Mouse (Mus musculus): Measurements from ENCODE around the gene Gpr176. TPM values are rescaled to one million over a fixed set of nuclear protein-coding genes. Genes with fewer than 3 reads are reported as not detected.

Gene Gpr176
- polyA plus RNA-seq, 1 experiment from 2014 or later = 0.41 TPM

DNA sequence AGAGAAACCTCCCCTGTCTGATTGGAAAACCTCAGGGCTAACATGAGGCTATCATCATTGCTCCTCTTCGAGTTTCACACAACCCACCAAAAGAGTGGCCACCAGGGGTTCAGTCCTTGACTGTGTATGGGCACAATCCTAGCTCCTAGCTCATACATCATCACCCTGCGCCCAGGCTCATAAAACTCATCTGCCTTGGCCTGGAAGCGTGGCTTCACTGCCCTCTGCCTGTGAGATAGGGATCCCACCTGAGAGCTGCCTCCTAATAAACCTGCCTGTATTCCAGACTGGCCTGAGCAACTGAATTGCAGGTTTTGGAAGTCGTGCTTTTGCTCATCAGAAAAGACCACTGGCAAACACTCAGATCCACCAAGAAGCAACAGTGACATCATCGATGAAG is 10.2 kb upstream of the Gpr176 start:
- H3K27me3 ChIP-seq (ENCODE audit: control insufficient read depth, insufficient read depth, low read length) = no peaks in the 10 kb centered on the region
- 73% methylated on average over 5 of the region's 5 CpGs for WGBS
- no peak overlapping the region for H3K4me3 ChIP-seq (ENCODE audit: low read depth, low read length)
- no peak overlapping the region for H3K4me2 ChIP-seq (replicated peaks; ENCODE audit: low read depth, low read length)
- no peak for ATAC-seq (ENCODE audit: insufficient number of reproducible peaks, insufficient read depth, low FRiP score, low read depth)
- H3K4me1 ChIP-seq (ENCODE audit: control insufficient read depth, insufficient read depth, low read length) = no peaks in the 10 kb centered on the region
- no peaks in the 10 kb centered on the region for H3K36me3 ChIP-seq (ENCODE audit: control insufficient read depth, insufficient read depth, low read length)
- no peaks in the 10 kb centered on the region for H3K9me3 ChIP-seq (ENCODE audit: control insufficient read depth, low read depth, low read length)
- H3K27ac ChIP-seq (ENCODE audit: low read length) = no peak overlapping the region
- no peak overlapping the region for H3K9ac ChIP-seq (replicated peaks; ENCODE audit: low read depth, low read length)

GRCm38 (mm10) chr2:118379756-118380155 is 6.5 kb upstream of the Gpr176 start:
- 72% methylated on average over 1 of the region's 1 CpGs for WGBS
- H3K4me2 ChIP-seq (replicated peaks; ENCODE audit: low read depth, low read length) = no peak overlapping the region
- no peak for ATAC-seq (ENCODE audit: insufficient number of reproducible peaks, insufficient read depth, low FRiP score, low read depth)
- H3K27ac ChIP-seq (ENCODE audit: low read length) = no peak overlapping the region
- H3K4me3 ChIP-seq (ENCODE audit: low read depth, low read length) = no peak overlapping the region
- H3K4me1 ChIP-seq (ENCODE audit: control insufficient read depth, insufficient read depth, low read length) = no peaks in the 10 kb centered on the region
- no peaks in the 10 kb centered on the region for H3K9me3 ChIP-seq (ENCODE audit: control insufficient read depth, low read depth, low read length)
- no peaks in the 10 kb centered on the region for H3K27me3 ChIP-seq (ENCODE audit: control insufficient read depth, insufficient read depth, low read length)
- H3K36me3 ChIP-seq (ENCODE audit: control insufficient read depth, insufficient read depth, low read length) = no peaks in the 10 kb centered on the region
- H3K9ac ChIP-seq (replicated peaks; ENCODE audit: low read depth, low read length) = no peak overlapping the region

- Histone ChIP-seq H3K9me3 (ENCODE audit: control insufficient read depth, low read depth, low read length) (no peaks in the 10 kb centered on the region), H3K4me3 (ENCODE audit: low read depth, low read length) (no peak overlapping the region), H3K9ac (replicated peaks; ENCODE audit: low read depth, low read length) (no peak overlapping the region), H3K4me2 (replicated peaks; ENCODE audit: low read depth, low read length) (no peak overlapping the region), H3K27me3 (ENCODE audit: control insufficient read depth, insufficient read depth, low read length) (0 out of 2 replicates have a peak, but pooled peaks cover 2% of the 10 kb centered on the region), H3K36me3 (ENCODE audit: control insufficient read depth, insufficient read depth, low read length) (no peaks in the 10 kb centered on the region), H3K4me1 (ENCODE audit: control insufficient read depth, insufficient read depth, low read length) (peaks cover 14% of the 10 kb centered on the region; the same call in 1 of the 2 replicates), H3K27ac (ENCODE audit: low read length) (no peak overlapping the region)
- no peak for ATAC-seq (ENCODE audit: insufficient number of reproducible peaks, insufficient read depth, low FRiP score, low read depth)
These were observed 2.7 kb upstream of the Gpr176 start for GRCm38 (mm10) chr2:118375931-118376330.

DNA sequence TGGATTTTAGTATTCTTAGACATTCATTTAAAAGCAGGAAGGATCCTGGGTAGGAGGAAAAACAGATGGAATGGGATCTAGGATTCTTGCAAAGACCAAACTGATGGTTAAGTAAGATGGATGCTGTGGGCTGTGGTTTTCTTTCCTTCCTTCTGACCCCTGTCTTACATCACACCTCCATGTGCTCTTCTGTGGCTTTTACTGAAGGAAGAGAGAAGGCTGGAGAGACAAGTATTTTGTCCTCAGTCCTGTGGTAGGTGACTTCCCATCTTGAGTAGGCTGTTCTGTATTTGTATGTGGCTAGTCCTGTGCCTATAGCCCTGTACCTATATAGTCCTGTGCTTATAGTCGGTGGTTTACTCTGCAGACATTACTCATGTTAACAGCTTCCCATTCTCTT is 2.3 kb upstream of the Gpr176 start:
- no peak overlapping the region for H3K9ac ChIP-seq (replicated peaks; ENCODE audit: low read depth, low read length)
- H3K4me1 ChIP-seq (ENCODE audit: control insufficient read depth, insufficient read depth, low read length) = peaks cover 14% of the 10 kb centered on the region; the same call in 1 of the 2 replicates
- WGBS = 51% methylated on average over 1 of the region's 1 CpGs
- H3K27ac ChIP-seq (ENCODE audit: low read length) = no peak overlapping the region
- H3K4me3 ChIP-seq (ENCODE audit: low read depth, low read length) = no peak overlapping the region
- no peak overlapping the region for H3K4me2 ChIP-seq (replicated peaks; ENCODE audit: low read depth, low read length)
- H3K9me3 ChIP-seq (ENCODE audit: control insufficient read depth, low read depth, low read length) = no peaks in the 10 kb centered on the region
- no peak for ATAC-seq (ENCODE audit: insufficient number of reproducible peaks, insufficient read depth, low FRiP score, low read depth)
- H3K27me3 ChIP-seq (ENCODE audit: control insufficient read depth, insufficient read depth, low read length) = 0 out of 2 replicates have a peak, but pooled peaks cover 2% of the 10 kb centered on the region
- no peaks in the 10 kb centered on the region for H3K36me3 ChIP-seq (ENCODE audit: control insufficient read depth, insufficient read depth, low read length)

DNA sequence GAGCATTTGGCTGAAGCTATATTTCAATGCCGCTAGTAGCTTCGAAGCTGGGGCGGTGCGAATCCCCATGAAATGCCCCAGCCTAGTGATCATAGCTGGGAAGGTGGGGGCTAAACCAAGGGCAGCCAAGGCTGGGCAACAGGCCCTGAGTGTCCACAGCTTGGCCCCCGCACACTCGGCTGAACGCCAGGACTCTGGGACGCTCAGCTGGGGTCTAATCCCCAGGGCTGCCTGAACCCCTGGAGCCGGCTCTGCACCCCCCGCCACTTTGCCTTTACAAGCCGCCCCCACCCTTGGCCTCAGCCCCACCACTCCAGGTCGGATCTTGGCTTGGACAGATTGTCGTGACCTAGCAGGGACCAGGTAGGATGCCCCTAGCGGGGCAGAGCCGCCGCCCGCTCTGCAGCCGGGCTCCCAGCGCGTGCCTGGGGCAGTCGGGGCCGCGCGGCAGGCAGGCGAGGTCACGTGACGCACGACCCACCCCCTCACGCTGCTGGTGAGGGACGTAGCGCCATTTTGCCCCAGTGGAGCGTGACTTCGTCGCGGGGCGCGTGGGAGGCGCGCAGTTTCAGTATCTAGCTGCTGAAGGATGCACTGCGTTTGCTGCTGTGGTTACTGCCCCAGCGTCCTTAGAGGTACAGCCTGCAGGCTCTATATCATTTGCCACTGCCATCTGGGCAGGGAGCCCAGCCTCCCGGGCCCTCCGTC is 507 bp upstream of the Gpr176 start:
- peaks cover 14% of the 10 kb centered on the region; the same call in 1 of the 2 replicates for H3K4me1 ChIP-seq (ENCODE audit: control insufficient read depth, insufficient read depth, low read length)
- no peaks in the 10 kb centered on the region for H3K36me3 ChIP-seq (ENCODE audit: control insufficient read depth, insufficient read depth, low read length)
- peak; percentile 88 for ATAC-seq (ENCODE audit: insufficient number of reproducible peaks, insufficient read depth, low FRiP score, low read depth)
- no peaks in the 10 kb centered on the region; the same call in 1 of the 2 replicates for H3K9me3 ChIP-seq (ENCODE audit: control insufficient read depth, low read depth, low read length)
- peak overlapping the region; percentile 98 for H3K4me2 ChIP-seq (replicated peaks; ENCODE audit: low read depth, low read length)
- no peak overlapping the region for H3K27ac ChIP-seq (ENCODE audit: low read length)
- 0 out of 2 replicates have a peak, but pooled peaks cover 2% of the 10 kb centered on the region for H3K27me3 ChIP-seq (ENCODE audit: control insufficient read depth, insufficient read depth, low read length)
- 2% methylated on average over 43 of the region's 43 CpGs for WGBS
- peak overlapping the region; percentile 48 for H3K4me3 ChIP-seq (ENCODE audit: low read depth, low read length)
- peak overlapping the region; percentile 33 for H3K9ac ChIP-seq (replicated peaks; ENCODE audit: low read depth, low read length)

DNA sequence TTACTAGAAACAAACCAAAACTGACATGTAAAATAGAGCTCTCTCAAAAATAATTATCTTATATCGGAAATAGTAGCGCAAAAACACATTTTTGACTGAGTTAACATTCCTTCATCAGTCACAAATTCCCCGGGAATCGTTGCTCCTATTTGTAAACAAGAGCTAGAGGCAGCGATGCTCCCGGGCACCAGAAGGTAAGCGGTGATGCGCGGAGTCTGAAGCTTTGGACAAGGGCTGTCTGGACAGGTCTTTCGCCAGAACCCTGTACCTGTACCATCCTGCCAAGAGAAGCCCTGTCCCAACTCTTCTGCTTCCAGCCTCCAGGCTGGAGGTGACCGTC is 688 bp downstream of the Gpr176 start:
- H3K36me3 ChIP-seq (ENCODE audit: control insufficient read depth, insufficient read depth, low read length) = no peaks in the 10 kb centered on the region
- H3K9me3 ChIP-seq (ENCODE audit: control insufficient read depth, low read depth, low read length) = no peaks in the 10 kb centered on the region; the same call in 1 of the 2 replicates
- no peak overlapping the region for H3K9ac ChIP-seq (replicated peaks; ENCODE audit: low read depth, low read length)
- 8% methylated on average over 11 of the region's 11 CpGs for WGBS
- no peak overlapping the region for H3K27ac ChIP-seq (ENCODE audit: low read length)
- 0 out of 2 replicates have a peak, but pooled peaks cover 2% of the 10 kb centered on the region for H3K27me3 ChIP-seq (ENCODE audit: control insufficient read depth, insufficient read depth, low read length)
- peaks cover 14% of the 10 kb centered on the region; the same call in 1 of the 2 replicates for H3K4me1 ChIP-seq (ENCODE audit: control insufficient read depth, insufficient read depth, low read length)
- no peak for ATAC-seq (ENCODE audit: insufficient number of reproducible peaks, insufficient read depth, low FRiP score, low read depth)
- H3K4me2 ChIP-seq (replicated peaks; ENCODE audit: low read depth, low read length) = peak overlapping the region; percentile 98
- peak overlapping the region; percentile 48 for H3K4me3 ChIP-seq (ENCODE audit: low read depth, low read length)

DNA sequence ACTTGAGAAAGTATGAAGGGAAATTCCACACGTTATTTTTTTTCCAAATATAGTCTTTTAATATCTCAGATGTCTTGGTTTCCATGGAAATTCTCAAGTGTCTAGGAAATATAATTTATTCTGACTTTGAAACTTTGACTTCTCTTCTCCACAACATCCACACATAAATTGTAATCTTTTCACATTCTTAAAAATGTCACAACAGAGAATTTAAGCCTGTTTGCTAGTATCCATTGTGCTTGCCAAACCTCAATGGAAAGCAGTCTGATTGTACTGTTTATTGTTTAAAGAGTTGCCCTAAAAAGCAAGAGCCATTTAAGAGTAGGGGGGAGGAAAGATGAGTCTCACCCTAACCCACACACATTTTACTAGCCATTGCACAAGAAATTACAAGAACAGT is 1.4 kb downstream of the Gpr176 start:
- Histone ChIP-seq H3K27ac (ENCODE audit: low read length) (no peak overlapping the region), H3K9ac (replicated peaks; ENCODE audit: low read depth, low read length) (no peak overlapping the region), H3K27me3 (ENCODE audit: control insufficient read depth, insufficient read depth, low read length) (0 out of 2 replicates have a peak, but pooled peaks cover 2% of the 10 kb centered on the region), H3K4me2 (replicated peaks; ENCODE audit: low read depth, low read length) (no peak overlapping the region), H3K4me3 (ENCODE audit: low read depth, low read length) (no peak overlapping the region), H3K36me3 (ENCODE audit: control insufficient read depth, insufficient read depth, low read length) (no peaks in the 10 kb centered on the region), H3K9me3 (ENCODE audit: control insufficient read depth, low read depth, low read length) (no peaks in the 10 kb centered on the region; the same call in 1 of the 2 replicates), H3K4me1 (ENCODE audit: control insufficient read depth, insufficient read depth, low read length) (peaks cover 14% of the 10 kb centered on the region; the same call in 1 of the 2 replicates)
- no peak for ATAC-seq (ENCODE audit: insufficient number of reproducible peaks, insufficient read depth, low FRiP score, low read depth)
- 42% methylated on average over 1 of the region's 1 CpGs for WGBS

DNA sequence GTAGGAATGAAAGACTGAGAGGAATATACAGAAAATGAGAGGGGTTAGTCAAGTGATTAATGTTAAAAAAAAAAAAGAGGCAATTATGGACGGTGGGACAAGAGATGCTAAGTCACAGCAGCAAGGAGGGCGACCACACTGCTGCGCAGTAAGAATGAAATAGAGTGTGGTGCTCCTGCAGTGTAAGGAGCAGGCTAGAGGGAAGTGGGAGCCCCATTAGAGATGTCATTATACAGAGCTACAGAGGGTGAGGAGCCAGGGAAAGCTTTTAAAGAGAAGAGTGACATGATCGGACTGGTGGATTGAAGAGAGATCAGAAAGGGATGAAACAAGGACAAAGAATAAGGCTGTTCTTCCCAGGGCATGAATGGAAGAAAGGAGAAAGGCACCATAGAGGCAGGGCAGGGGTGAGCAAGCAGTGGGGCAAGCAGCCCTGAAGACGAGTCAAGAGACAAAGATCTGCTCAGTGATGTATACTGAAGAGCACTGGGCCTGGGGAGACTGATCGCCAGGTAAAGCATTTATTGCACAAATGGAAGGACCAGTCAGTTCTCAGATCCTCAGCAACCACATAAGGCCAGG is 18.0 kb downstream of the Gpr176 start:
- no peak overlapping the region for H3K27ac ChIP-seq (ENCODE audit: low read length)
- H3K36me3 ChIP-seq (ENCODE audit: control insufficient read depth, insufficient read depth, low read length) = no peaks in the 10 kb centered on the region
- no peak for ATAC-seq (ENCODE audit: insufficient number of reproducible peaks, insufficient read depth, low FRiP score, low read depth)
- no peak overlapping the region for H3K4me2 ChIP-seq (replicated peaks; ENCODE audit: low read depth, low read length)
- H3K9ac ChIP-seq (replicated peaks; ENCODE audit: low read depth, low read length) = no peak overlapping the region
- H3K27me3 ChIP-seq (ENCODE audit: control insufficient read depth, insufficient read depth, low read length) = no peaks in the 10 kb centered on the region
- 81% methylated on average over 6 of the region's 6 CpGs for WGBS
- H3K9me3 ChIP-seq (ENCODE audit: control insufficient read depth, low read depth, low read length) = no peaks in the 10 kb centered on the region
- H3K4me3 ChIP-seq (ENCODE audit: low read depth, low read length) = no peak overlapping the region
- H3K4me1 ChIP-seq (ENCODE audit: control insufficient read depth, insufficient read depth, low read length) = 0 out of 2 replicates have a peak, but pooled peaks cover 5% of the 10 kb centered on the region
